In genomic region chr12:29951485-29951884, GRCm38 (mm10) we compare ENCODE assay signal across 21 mouse cellular contexts. TPM values are rescaled to one million over a fixed set of nuclear protein-coding genes. Genes with fewer than 3 reads are reported as not detected.
DNase-seq lines count a peak whose midpoint lies in the region; ATAC-seq and TF ChIP-seq lines count a peak whose summit lies in the region.
"Had no signal": no experiment of that assay in that cellular context is flagged by ENCODE, and none has a peak within 500 bp of the region (broad histone marks: within the 10 kb centered on the region; RNA-seq: fewer than 3 reads in every experiment).

No protein-coding gene starts in this region.

- TF ChIP-seq EP300 in lung, postnatal 0 days (IDR thresholded peaks at IDR 0.05) = no peak

- H3K27ac ChIP-seq in heart, embryonic 13.5 days (replicated peaks) = peak overlapping the region; percentile 76
- H3K27ac ChIP-seq in kidney, postnatal 0 days = peak overlapping the region; percentile 72; the same call in 1 of the 2 replicates
- H3K27ac ChIP-seq in lung, postnatal 0 days (ENCODE audit: low read length) = peak overlapping the region; percentile 62; the same call in 1 of the 2 replicates
- peak overlapping the region; percentile 33 for H3K27ac ChIP-seq in intestine, embryonic 16.5 days (ENCODE audit: low read length)
- H3K27ac ChIP-seq: embryonic facial prominence, embryonic 10.5 days; liver, embryonic 15.5 days had no signal

- DNase-seq in heart, postnatal 4 days = no peak
- no peak for DNase-seq in kidney, postnatal 0 days (ENCODE audit: low spot score)
- no peak for DNase-seq in kidney, postnatal 10 days
- DNase-seq in lung, postnatal 0 days (ENCODE audit: low spot score) = no peak
- DNase-seq in lung, postnatal 10 days = no peak
- DNase-seq in retina, embryonic 14.5 days (ENCODE audit: low spot score) = no peak
- DNase-seq: cerebellum, adult 11 months; cerebellum, postnatal 36 days; forebrain, postnatal 0 days; layer of hippocampus, postnatal 36 days; spleen, adult 18-20 months; thymus, postnatal 14 days had no signal

- no peak overlapping the region for H3K4me2 ChIP-seq in heart, embryonic 13.5 days
- H3K4me2 ChIP-seq in kidney, postnatal 0 days (ENCODE audit: low read length) = no peak overlapping the region
- no peak overlapping the region for H3K4me2 ChIP-seq in lung, postnatal 0 days (replicated peaks; ENCODE audit: low read depth, low read length)
- H3K4me2 ChIP-seq in intestine, embryonic 16.5 days (ENCODE audit: low read depth, low read length) = no peak overlapping the region
- H3K4me2 ChIP-seq: hindbrain, embryonic 13.5 days; liver, embryonic 15.5 days; stomach, embryonic 15.5 days had no signal

- no peaks in the 10 kb centered on the region for H3K9me3 ChIP-seq in heart, embryonic 13.5 days
- no peaks in the 10 kb centered on the region for H3K9me3 ChIP-seq in kidney, postnatal 0 days (replicated peaks; ENCODE audit: low read length)
- H3K9me3 ChIP-seq in lung, postnatal 0 days (ENCODE audit: low read length) = no peaks in the 10 kb centered on the region
- H3K9me3 ChIP-seq in intestine, embryonic 16.5 days (ENCODE audit: control insufficient read depth, low read length) = no peaks in the 10 kb centered on the region
- H3K9me3 ChIP-seq: embryonic facial prominence, embryonic 10.5 days; hindbrain, embryonic 13.5 days; liver, embryonic 15.5 days; stomach, embryonic 15.5 days had no signal

- no peaks in the 10 kb centered on the region for H3K27me3 ChIP-seq in heart, embryonic 13.5 days (replicated peaks)
- no peaks in the 10 kb centered on the region for H3K27me3 ChIP-seq in kidney, postnatal 0 days (ENCODE audit: insufficient read depth, low read length)
- H3K27me3 ChIP-seq in lung, postnatal 0 days (replicated peaks; ENCODE audit: insufficient read depth, low read length) = no peaks in the 10 kb centered on the region
- no peaks in the 10 kb centered on the region for H3K27me3 ChIP-seq in intestine, embryonic 16.5 days (replicated peaks; ENCODE audit: control insufficient read depth, insufficient read depth, low read length)
- H3K27me3 ChIP-seq: hindbrain, embryonic 13.5 days; liver, embryonic 15.5 days; megakaryocyte, embryonic 14.5 days; stomach, embryonic 15.5 days had no signal

- no peak for TF ChIP-seq CTCF in kidney, postnatal 0 days (IDR thresholded peaks at IDR 0.05; ENCODE audit: low read depth)
- no peak for TF ChIP-seq CTCF in lung, postnatal 0 days (IDR thresholded peaks at IDR 0.05)

- H3K4me3 ChIP-seq in heart, embryonic 13.5 days = no peak overlapping the region
- H3K4me3 ChIP-seq in kidney, postnatal 0 days (replicated peaks; ENCODE audit: low read depth, low read length) = no peak overlapping the region
- no peak overlapping the region for H3K4me3 ChIP-seq in lung, postnatal 0 days (ENCODE audit: low read depth, low read length)
- H3K4me3 ChIP-seq in intestine, embryonic 16.5 days (ENCODE audit: low read length) = no peak overlapping the region
- H3K4me3 ChIP-seq: embryonic facial prominence, embryonic 10.5 days; erythroblast, embryonic 14.5 days; hindbrain, embryonic 13.5 days; liver, embryonic 15.5 days; megakaryocyte, embryonic 14.5 days; stomach, embryonic 15.5 days had no signal

- H3K36me3 ChIP-seq in heart, embryonic 13.5 days = no peaks in the 10 kb centered on the region; the same call in 1 of the 2 replicates
- no peaks in the 10 kb centered on the region for H3K36me3 ChIP-seq in kidney, postnatal 0 days (ENCODE audit: insufficient read depth, low read length)
- no peaks in the 10 kb centered on the region for H3K36me3 ChIP-seq in lung, postnatal 0 days (ENCODE audit: insufficient read depth, low read length)
- 0 out of 2 replicates have a peak, but pooled peaks cover 5% of the 10 kb centered on the region for H3K36me3 ChIP-seq in intestine, embryonic 16.5 days (ENCODE audit: control insufficient read depth, insufficient read depth, low read length)
- H3K36me3 ChIP-seq: liver, embryonic 15.5 days; stomach, embryonic 15.5 days had no signal

- ATAC-seq in heart, embryonic 13.5 days (ENCODE audit: extremely low read depth, insufficient number of reproducible peaks, low FRiP score, low TSS enrichment) = 0 out of 2 replicates have a peak, but pooled peaks have one; percentile 39
- 0 out of 2 replicates have a peak, but pooled peaks have one; percentile 22 for ATAC-seq in kidney, postnatal 0 days (replicated peaks; ENCODE audit: low FRiP score, low read depth)
- no peak for ATAC-seq in lung, postnatal 0 days
- no peak for ATAC-seq in intestine, embryonic 16.5 days
- ATAC-seq: forebrain, postnatal 0 days had no signal

- H3K9ac ChIP-seq in heart, embryonic 13.5 days = peak overlapping the region; percentile 11
- H3K9ac ChIP-seq in kidney, postnatal 0 days (ENCODE audit: low read depth, low read length) = no peak overlapping the region
- no peak overlapping the region for H3K9ac ChIP-seq in lung, postnatal 0 days (replicated peaks; ENCODE audit: low read depth)
- no peak overlapping the region for H3K9ac ChIP-seq in intestine, embryonic 16.5 days (ENCODE audit: low read depth, low read length)
- H3K9ac ChIP-seq: forebrain, postnatal 0 days; hindbrain, embryonic 13.5 days; liver, embryonic 15.5 days; stomach, embryonic 15.5 days had no signal

- 72% methylated on average over 5 of the region's 5 CpGs for WGBS in heart, embryonic 13.5 days
- 71% methylated on average over 5 of the region's 5 CpGs for WGBS in kidney, postnatal 0 days
- 78% methylated on average over 5 of the region's 5 CpGs for WGBS in lung, postnatal 0 days
- 88% methylated on average over 5 of the region's 5 CpGs for WGBS in intestine, embryonic 16.5 days

- H3K4me1 ChIP-seq in heart, embryonic 13.5 days = peaks cover 71% of the 10 kb centered on the region
- peaks cover 38% of the 10 kb centered on the region for H3K4me1 ChIP-seq in kidney, postnatal 0 days (replicated peaks; ENCODE audit: insufficient read depth, low read length)
- peaks cover 19% of the 10 kb centered on the region for H3K4me1 ChIP-seq in lung, postnatal 0 days (ENCODE audit: insufficient read depth, low read depth, low read length)
- peaks cover 29% of the 10 kb centered on the region for H3K4me1 ChIP-seq in intestine, embryonic 16.5 days (ENCODE audit: control insufficient read depth, insufficient read depth, low read length)
- H3K4me1 ChIP-seq: liver, embryonic 15.5 days; megakaryocyte, embryonic 14.5 days had no signal

RNA-seq across cellular contexts. Expression of gene Pxdn, which starts 14.1 kb away (rescaled TPM):
- 72.3 and 77.0 TPM in 2 replicates for polyA plus RNA-seq in heart, embryonic 13.5 days (2015; fragmentation: Nextera tagmentation; extraction: Ambion mirVana)
- 100 to 1,000 TPM; 219 to 225 TPM for total RNA-seq in heart, postnatal 4 days (2021)
- 49.9 and 56.4 TPM in 2 replicates for polyA plus RNA-seq in kidney, postnatal 0 days (2015; fragmentation: Nextera tagmentation; extraction: Ambion mirVana)
- 56.1 and 66.0 TPM in 2 replicates for polyA plus RNA-seq in lung, postnatal 0 days (2015; fragmentation: Nextera tagmentation; extraction: Ambion mirVana)
- polyA plus RNA-seq in intestine, embryonic 16.5 days (2015; fragmentation: Nextera tagmentation; extraction: Ambion mirVana) = 48.2 and 53.5 TPM in 2 replicates
- total RNA-seq: neutrophil, adult 5-6 weeks had no signal
- polyA plus RNA-seq: erythroblast, embryonic 14.5 days had no signal

Comparison
In these comparisons a context has a peak if more than half of its experiments do, and no peak if none do; other contexts are left out.
1. ATAC-seq: peak in heart, embryonic 13.5 days (single experiment) and kidney, postnatal 0 days (single experiment); none in lung, postnatal 0 days (single experiment) and intestine, embryonic 16.5 days (single experiment).
2. Peak in every context shown above with its lines, with median percentiles within 50 percentile points of each other: H3K27ac ChIP-seq.